Mouse (Mus musculus) v-Abl transformed pro-B cells (cell line): ENCODE measurements around the gene Rab22a.
"Not testable (repeated sequence)": the region's sequence is repeated elsewhere in the genome, so short reads cannot be mapped to it uniquely, and the experiment has no call there.

Experiments
- in situ Hi-C, 2 experiments: fragments of 400-800 bp; cut with MboI; formaldehyde crosslinking; loops; one replicate each; pipeline ENCODE4 v1.15.1; 2025; ENCODE audit not compliant: unreplicated experiment in 2 of 2

Rab22a gene

DNA sequence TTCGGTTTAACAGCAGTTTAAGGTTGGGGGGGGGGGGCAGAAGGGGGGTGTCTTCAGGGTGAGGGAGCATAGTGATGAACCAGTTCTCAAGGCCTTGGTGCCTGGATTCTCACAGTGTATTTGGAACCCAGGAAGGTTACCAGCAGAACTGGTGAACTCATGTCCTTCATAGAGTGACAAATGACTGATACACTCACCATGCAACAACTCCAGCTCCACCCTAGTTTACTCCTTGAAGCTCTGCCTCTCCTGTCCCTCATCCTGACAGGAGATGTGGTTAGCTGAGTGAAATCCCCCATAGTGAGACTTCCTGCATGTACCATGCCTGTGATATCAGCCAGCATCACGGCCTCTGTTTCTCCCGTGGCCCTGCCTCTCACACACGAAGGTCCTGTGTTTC, 53.7 kb downstream of the Rab22a start:
- in situ Hi-C loops, result no loop called here

- in situ Hi-C loops, result no loop called here
These were observed 55.2 kb downstream of the Rab22a start for GRCm38 (mm10) chr2:173714620-173715218.

- in situ Hi-C loops, result no loop called here
These were observed 57.4 kb downstream of the Rab22a start for GRCm38 (mm10) chr2:173716966-173717365.

- in situ Hi-C loops, result not testable (repeated sequence)
These were observed 59.6 kb downstream of the Rab22a start, which contains the start of gene 1700010B08Rik for GRCm38 (mm10) chr2:173719115-173719514. Gene 1700010B08Rik, plus strand, starts transcription at chr2:173719415.

DNA sequence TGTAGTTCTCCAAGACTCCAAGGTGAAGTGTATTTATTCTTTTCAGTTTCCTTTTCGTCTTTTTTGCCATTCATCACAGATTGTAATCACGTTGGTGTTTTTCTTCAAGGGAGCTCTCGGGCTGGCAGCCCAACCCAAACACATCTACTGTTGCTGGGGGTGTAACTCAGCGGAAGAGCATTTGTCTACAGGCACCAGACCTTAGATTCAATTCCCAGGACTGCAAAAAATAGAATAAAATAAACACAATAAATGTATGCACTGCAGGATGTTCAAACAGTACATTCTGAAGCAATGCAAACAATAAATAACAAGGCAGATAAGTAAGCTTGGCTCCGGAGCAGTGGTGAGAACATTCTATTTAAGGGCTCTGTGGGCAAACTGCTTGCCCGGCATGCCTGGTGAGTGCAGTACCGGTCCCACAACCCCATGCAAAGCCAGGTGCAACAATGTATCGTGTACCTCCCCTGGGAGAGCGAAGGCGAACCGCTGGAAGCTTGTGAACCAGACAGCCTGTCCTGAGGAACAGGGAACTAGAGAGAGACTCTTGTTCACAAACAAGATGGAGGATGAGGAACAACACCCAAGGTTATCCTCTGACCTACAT, 62.8 kb downstream of the Rab22a start:
- in situ Hi-C loops, result no loop called here

DNA sequence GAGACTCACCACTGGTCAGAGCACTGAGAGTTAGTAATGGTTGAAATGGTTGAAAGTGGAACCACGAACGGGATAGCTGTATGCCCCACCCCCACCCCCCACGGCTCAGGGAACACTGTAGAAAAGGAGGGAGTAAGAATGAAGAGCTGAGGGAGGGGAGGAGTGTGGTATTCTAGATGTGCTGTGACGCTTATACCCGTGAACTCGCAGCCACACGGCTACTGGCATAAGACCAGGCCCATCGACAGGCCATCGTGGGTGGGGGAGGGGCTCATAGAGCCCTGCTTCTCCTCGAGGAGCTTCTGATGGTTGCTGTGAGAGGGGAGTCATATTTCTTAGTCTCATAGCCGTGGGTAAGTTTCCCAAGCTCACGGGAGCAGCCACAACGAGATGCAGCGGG, 64.8 kb downstream of the Rab22a start:
- in situ Hi-C loops, result no loop called here

DNA sequence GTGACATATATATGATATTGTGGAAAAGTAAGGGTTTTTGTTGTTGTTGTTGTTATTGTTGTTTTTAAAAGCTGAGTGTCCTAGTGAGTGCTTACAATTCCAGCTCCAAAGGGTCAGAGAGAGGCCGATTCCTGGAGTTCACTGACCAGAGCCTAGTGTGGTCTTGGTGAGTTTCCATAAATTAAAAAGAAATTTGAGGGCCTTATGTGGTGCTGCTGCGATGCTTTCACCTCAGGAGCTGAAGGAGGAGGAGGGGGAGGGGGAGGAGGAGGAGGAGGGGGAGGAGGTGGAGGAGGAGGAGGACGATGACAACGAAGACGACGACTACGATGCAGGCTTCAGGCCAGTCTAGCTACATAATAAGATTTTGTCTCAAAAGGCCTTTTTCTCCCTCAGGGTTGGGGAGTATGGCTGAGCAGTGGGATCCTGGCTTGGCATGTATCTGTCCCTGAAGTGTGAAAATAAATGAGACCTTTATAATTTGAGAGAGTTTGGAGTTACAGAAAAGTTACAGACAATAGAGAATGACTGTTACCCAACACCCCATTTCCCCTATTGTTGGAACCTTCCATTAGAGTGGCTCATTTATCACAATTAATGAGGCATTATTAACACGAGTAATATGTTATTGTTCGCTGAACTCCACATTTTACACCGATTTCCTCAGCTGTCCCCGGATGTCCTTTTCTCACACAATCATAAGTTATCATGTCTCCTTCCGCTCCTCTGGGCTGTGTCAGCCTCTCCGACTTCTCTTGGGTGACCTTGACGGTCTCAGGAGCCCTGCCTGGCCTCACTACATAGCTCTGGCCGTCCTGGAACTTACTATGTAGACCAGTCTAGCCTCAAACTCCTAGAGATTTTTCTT, 65.6 kb downstream of the Rab22a start:
- in situ Hi-C loops, result loop anchor here in 1 of 2 experiments (25.0 kb wide), 2 partner anchors 337 to 737 kb away; partner anchors contain the start of genes Atp5e, Prelid3b and Tubb1

GRCm38 (mm10) chr2:173725819-173726218, 66.3 kb downstream of the Rab22a start:
- in situ Hi-C loops, result loop anchor here in 1 of 2 experiments (25.0 kb wide), 2 partner anchors 336 to 736 kb away; partner anchors contain the start of genes Atp5e, Prelid3b and Tubb1

DNA sequence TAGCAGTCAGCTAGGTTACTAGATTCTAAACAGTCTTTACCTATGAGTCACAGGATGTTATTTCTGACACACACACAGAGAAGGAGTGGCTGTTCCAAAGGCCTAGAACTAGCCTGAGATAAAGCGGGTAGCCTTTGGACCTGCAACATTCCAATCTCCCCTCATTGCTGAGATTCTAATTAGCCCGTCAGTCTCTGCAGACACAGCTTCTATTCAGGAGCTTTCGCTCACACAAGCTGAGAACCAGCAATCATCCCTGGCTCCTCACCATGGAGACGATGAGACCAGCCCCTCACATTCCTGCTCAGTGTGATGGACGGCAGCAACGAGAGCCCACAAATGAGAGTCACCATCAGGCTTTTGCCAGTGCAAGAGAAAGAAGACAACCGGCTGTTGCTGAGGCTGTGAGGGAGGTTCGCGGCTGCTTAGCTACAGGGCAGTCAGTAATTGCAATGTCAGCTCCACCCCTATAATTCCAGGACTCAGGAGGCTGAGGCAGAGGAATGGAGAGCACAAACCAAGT, 70.9 kb downstream of the Rab22a start:
- in situ Hi-C loops, result loop anchor here (10.0 to 25.0 kb wide), 3 partner anchors 332 to 732 kb away; partner anchors contain the start of genes Atp5e (in 1 of the 2), Prelid3b (in 1 of the 2), Stx16 (in 1 of the 2) and Tubb1 (in 1 of the 2)

- in situ Hi-C loops, result loop anchor here (10.0 to 25.0 kb wide), 3 partner anchors 328 to 728 kb away; partner anchors contain the start of genes Atp5e (in 1 of the 2), Prelid3b (in 1 of the 2), Stx16 (in 1 of the 2) and Tubb1 (in 1 of the 2)
These were observed 74.9 kb downstream of the Rab22a start for GRCm38 (mm10) chr2:173734426-173734825.

- in situ Hi-C loops, result loop anchor here (10.0 to 25.0 kb wide), 3 partner anchors 325 to 725 kb away; partner anchors contain the start of genes Atp5e (in 1 of the 2), Prelid3b (in 1 of the 2), Stx16 (in 1 of the 2) and Tubb1 (in 1 of the 2)
These were observed 77.8 kb downstream of the Rab22a start, which contains the start of gene Vapb for GRCm38 (mm10) chr2:173737222-173737989. Gene Vapb, plus strand, starts transcription at chr2:173737511.

DNA sequence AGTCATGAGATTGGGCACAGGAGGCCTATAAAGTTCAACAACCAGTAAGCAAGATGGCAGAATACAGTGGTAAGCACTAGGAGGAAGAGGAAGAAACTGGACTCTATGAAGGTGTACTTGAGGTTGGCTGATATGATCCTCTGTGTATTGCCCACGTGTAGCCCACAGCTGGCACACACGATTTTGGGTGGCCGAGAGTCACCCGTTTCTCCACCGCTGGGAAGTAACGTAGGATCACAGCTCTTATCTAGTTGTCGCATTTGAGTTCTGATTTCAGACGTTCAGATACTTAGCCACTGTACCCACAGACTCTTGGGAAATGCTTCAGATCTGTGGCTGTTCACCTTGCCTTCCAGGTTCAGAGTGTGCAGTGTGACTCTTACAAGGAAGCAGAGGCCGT, 78.7 kb downstream of the Rab22a start:
- in situ Hi-C loops, result loop anchor here (10.0 to 25.0 kb wide), 3 partner anchors 324 to 724 kb away; partner anchors contain the start of genes Atp5e (in 1 of the 2), Prelid3b (in 1 of the 2), Stx16 (in 1 of the 2) and Tubb1 (in 1 of the 2)

- in situ Hi-C loops, result loop anchor here (10.0 to 25.0 kb wide), 3 partner anchors 323 to 723 kb away; partner anchors contain the start of genes Atp5e (in 1 of the 2), Prelid3b (in 1 of the 2), Stx16 (in 1 of the 2) and Tubb1 (in 1 of the 2)
These were observed 79.5 kb downstream of the Rab22a start for GRCm38 (mm10) chr2:173739107-173739506.

DNA sequence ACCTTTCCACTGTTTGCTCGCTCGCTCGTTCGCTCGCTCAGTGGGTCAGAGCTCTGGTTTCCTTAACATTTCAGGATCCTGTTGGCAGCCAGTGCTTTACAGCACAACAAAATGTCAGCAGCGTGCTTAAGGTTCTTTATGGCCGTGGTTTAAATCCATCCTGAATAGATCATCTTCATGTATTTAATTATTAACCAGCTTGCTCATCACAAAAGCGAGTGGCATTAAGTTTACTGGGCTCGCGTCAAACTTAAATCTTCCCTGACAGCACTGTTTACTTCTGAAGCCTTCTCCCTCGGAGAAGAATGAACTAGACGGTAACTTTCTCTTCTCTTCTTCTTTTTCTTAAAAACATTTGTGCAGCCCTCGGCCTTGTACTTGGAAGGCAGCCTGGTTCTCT, 82.5 kb downstream of the Rab22a start:
- in situ Hi-C loops, result loop anchor here in 1 of 2 experiments (25.0 kb wide), 2 partner anchors 320 to 720 kb away; partner anchors contain the start of genes Atp5e, Prelid3b and Tubb1

GRCm38 (mm10) chr2:173742744-173743143, 83.2 kb downstream of the Rab22a start:
- in situ Hi-C loops, result loop anchor here in 1 of 2 experiments (25.0 kb wide), 2 partner anchors 320 to 720 kb away; partner anchors contain the start of genes Atp5e, Prelid3b and Tubb1

GRCm38 (mm10) chr2:173744070-173744815, 84.7 kb downstream of the Rab22a start:
- in situ Hi-C loops, result loop anchor here in 1 of 2 experiments (25.0 kb wide), 2 partner anchors 318 to 718 kb away; partner anchors contain the start of genes Atp5e, Prelid3b and Tubb1

DNA sequence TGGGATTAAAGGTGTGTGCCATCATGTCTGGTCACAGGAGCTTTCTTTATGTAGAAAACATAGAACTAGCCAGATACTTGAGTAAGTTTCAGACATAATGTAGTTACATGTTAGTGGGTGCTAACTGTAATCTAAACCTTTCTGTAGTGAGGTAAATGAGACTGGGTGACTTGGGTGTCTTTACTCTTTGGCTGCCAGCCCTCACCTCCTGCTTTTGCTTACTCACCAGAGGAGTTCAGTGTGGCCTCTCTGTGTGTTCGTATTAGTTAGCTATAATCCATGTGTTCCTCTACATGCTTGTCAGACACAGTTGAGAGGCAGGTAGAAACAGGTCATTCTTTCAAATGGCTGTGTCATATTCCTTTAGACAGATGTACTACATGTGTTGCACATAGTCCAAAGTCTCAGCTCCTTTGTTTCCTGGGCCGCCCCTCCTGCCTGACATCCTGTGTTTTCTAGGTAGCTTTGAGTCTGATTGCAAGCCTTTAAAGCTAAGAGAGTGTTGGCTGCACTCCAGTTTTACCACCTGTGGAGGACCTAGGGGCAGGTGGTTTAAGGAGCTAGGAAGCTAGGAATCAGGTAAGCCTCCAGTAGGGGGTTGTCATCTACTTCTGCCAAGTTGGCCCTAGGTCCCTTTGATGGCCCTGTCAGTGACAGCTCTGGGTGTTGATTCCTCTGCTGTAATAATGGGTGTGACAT, 89.5 kb downstream of the Rab22a start:
- in situ Hi-C loops, result loop anchor here in 1 of 2 experiments (25.0 kb wide), 2 partner anchors 313 to 713 kb away; partner anchors contain the start of genes Atp5e, Prelid3b and Tubb1
